Mouse (Mus musculus): Measurements from ENCODE around the gene Hs3st3b1. TPM values are rescaled to one million over a fixed set of nuclear protein-coding genes. Genes with fewer than 3 reads are reported as not detected.

Hs3st3b1 gene
- 0.92 TPM for polyA plus RNA-seq (2015; fragmentation: Illumina TruSeq; extraction: RNeasy Lipid Tissue Mini Kit (QIAGEN cat#74804); ENCODE audit: low read depth, low replicate concordance)

GRCm38 (mm10) chr11:63922091-63922621 lies at the start of gene Hs3st3b1:
Gene Hs3st3b1, minus strand, starts transcription at chr11:63922290.

Other genes starting within 250 kb of the Hs3st3b1 start
- 19.2 TPM for gene Cox10, start 157.2 kb upstream of the Hs3st3b1 start, polyA plus RNA-seq (2015; fragmentation: Illumina TruSeq; extraction: RNeasy Lipid Tissue Mini Kit (QIAGEN cat#74804); ENCODE audit: low read depth, low replicate concordance)